Mouse (Mus musculus) layer of hippocampus, adult 9-11 months (tissue): Measurements from ENCODE around the gene Bcas3.

Source experiments
- DNase-seq: peaks from one replicate; pipeline ENCODE4 v3.0.0; 2022

The Bcas3 gene

DNA sequence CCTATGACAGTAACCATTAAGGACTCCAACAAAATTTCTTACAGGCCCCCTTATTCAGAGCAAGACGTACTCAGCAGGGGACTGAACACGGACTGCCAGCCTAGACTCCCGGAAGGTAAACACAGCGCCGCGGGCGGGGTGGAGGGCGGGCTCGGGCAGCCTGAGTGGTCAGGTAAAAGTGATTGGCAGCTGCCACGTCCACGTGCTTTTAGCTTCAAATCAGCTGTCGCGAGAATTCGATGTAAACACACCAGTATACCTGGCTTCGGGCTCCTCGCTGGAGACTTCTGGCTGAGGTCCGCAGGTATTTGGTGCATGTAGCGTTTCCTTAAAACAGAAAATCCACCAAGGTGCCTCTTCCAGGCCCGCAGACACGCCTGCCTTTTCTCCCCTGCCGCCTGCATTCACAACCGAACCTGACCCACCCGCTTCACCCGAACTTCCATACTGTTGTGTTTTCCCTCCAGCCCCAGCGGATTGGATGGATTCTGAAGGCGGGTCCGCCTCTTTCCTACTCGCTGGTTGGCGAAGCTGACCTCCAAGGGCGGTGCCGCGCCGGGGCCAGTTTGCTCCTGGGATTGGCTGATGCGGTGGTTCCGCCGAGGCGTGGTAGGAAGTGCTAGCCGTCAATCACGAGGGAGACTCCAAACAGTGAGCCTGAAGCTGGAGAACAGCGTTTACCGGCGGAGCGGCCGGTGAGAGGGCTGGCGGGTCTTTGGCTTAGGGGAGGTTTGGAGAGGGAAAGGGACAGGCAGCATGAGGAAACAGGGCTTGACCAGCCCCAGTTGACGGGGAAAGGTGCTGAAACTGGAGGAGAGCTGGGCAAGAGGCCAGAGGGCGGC lies at the start of gene Bcas3:
Bcas3 (plus strand) TSS at position 629 of the 842 bp plus-strand sequence.
- peak; percentile 99 for DNase-seq

DNA sequence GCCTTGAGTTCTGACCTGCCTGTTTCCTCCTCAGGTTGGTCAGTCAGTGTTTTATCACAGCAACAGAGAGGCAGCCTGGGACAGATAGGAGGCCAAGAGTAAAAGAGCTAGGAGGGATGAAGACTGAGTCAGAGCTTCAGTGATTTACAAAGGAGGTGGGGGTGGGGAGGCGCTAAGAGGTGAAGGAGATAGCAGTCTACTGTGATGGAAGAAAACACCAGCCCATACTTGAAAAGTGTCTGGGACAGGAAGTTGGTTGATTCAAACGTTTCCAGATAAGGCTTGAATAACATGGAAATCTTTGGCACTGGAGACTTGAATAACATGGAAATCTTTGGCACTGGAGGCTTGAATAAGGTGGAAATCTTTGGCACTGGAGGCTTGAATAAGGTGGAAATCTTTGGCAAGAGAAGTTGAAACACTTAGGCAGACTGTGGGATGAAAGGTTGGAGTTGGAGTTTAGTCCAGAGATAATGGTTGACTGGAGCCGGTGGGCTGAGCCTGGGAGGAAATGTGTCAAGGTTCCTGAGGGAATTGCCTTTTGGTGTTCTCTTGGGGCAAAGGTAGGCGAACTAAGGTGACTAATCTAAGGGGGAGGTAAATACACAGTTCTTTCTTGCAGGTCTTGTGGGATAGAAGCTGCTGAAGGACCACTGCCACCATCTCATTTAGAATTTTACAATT lies 46.2 kb upstream of the Bcas3 start:
- DNase-seq: no peak

GRCm38 (mm10) chr11:85308799-85309198 lies 44.2 kb upstream of the Bcas3 start:
- DNase-seq: no peak

GRCm38 (mm10) chr11:85310407-85310712 lies 42.6 kb upstream of the Bcas3 start:
- DNase-seq: no peak

GRCm38 (mm10) chr11:85310713-85311574 lies 42.0 kb upstream of the Bcas3 start, which contains the start of gene Ppm1d:
Gene Ppm1d (plus strand): TSS chr11:85311244.
- DNase-seq: peak; percentile 98

DNA sequence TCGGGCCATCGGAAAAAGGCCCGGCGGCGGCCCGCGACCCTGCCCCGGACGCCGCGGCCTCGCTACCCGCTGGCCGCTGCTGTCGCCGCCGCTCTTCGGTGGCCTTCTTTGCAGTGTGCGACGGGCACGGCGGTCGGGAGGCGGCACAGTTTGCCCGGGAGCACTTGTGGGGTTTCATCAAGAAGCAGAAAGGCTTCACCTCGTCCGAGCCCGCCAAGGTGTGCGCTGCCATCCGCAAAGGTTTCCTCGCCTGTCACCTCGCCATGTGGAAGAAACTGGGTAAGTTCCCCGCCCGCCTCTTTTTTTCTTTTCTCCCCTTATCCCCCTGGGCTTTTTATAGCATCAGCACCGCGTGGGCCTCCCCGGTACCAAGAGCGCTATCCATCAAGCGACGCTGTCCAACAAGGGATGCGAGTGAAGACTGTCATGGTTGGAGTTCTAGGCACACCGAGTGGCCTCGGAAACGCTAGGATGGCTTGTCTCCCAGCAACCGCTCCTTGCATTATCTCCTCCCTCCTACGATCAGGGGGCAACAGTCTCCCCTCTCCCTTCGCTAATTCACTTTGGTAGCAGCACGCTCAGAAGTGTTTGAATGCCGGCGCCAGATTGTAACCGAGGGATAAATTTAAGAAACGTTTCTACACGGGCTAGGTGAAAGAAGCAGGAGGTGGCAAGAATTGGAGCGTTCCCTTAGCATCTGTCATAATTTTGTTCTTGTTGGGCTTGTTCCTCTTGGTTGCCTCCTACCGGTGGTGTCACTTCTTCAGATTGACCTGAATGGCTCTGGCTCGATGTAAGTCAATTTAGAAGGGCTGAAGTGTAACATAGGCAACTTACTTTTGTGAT lies 41.1 kb upstream of the Bcas3 start:
- peak; percentile 23 for DNase-seq

DNA sequence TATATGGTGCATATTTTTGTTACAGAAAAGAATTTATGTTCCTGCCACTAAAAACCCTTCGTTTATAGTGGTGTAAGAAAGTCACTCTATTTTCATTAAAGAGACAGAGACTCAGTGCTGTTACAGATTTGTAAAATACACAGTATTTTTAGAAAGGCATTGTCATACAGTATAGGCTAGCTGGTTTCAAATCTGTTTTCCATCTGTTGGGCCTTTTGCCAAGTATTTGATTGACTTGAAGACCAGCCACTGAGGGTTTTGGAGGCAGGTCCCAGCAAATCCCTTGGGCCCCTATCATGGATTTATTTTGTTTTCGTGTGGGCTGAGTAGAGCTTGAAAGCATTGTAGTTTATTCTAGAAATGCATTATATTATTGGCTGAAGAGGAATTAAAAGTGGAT lies 40.1 kb upstream of the Bcas3 start:
- DNase-seq: peak; percentile 76

GRCm38 (mm10) chr11:85313361-85313760 lies 39.6 kb upstream of the Bcas3 start:
- DNase-seq: no peak

DNA sequence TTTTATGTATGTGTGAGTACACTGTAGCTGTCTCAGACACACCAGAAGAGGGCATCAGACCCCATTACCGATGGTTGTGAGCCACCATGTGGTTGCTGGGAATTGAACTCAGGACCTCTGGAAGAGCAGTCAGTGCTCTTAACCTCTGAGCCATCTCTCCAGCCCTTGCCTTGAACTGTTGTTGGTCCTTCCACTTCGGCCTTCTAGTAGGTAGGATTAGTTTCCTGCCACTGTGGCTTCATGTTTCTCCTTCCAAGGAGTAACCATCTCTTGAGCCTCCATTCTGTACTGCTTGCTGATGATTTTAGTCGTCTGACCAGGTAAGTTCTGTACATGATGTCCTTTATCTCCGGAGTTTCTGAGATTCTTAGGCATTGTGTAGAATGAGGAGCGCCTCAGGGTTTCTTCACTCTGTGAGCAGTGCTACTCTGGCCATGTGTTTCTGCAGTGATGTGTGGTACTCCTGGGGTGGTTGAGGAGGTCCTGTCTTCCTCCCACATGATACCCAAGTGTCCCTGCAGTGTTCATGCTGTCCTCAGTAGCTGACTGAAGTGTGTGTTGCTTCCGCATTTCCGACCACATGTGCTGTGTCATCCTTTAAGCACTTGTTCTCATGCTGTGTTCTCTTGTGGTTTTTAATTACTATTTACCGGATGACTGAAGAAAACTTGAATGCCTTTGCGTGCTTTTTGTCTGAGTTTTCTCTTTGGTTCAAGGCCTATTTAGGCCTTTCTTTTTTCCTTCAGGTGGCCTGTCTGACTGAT lies 29.2 kb upstream of the Bcas3 start:
- DNase-seq: peak; percentile 36

- no peak for DNase-seq
Observed at GRCm38 (mm10) chr11:85328717-85329116, 24.2 kb upstream of the Bcas3 start.

DNA sequence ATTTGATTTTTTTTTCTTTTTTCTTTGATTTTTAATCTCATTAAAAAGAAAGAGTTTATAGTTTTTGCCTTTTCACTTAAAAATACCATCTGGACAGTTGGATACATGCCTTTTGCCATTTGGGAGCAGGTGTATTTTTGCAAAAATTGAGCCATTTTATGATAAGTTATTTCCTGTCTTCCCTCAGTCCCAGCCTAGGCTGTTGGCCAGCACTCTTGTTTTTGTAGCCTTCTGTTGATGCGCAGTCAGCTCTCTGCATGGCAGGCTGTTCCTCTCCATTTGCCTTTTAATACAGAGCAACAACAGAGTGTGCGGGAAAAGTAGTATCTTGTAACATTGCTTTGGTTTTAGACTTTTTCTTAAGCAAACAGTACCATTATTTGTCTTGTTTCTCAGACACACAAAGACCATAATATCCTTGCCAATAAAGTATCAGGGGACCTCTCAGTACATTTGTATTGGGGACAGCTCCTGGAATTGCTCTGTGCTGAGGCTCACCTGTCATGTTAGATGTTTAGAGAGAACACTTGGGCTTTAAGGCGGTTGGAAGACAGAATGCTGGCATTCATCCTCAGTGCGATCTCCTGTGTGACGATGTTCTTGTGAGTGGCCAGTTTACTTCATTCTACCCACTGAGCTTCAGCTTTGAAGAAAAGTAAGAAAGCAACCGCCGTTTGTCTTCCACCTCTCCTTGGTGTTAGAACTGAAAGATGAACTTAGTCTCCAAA lies 23.6 kb upstream of the Bcas3 start:
- peak; percentile 87 for DNase-seq

GRCm38 (mm10) chr11:85334778-85335177 lies 18.2 kb upstream of the Bcas3 start:
- DNase-seq: no peak

GRCm38 (mm10) chr11:85339173-85339831 lies 13.7 kb upstream of the Bcas3 start:
- DNase-seq: no peak

GRCm38 (mm10) chr11:85340070-85340616 lies 12.8 kb upstream of the Bcas3 start:
- DNase-seq: no peak

DNA sequence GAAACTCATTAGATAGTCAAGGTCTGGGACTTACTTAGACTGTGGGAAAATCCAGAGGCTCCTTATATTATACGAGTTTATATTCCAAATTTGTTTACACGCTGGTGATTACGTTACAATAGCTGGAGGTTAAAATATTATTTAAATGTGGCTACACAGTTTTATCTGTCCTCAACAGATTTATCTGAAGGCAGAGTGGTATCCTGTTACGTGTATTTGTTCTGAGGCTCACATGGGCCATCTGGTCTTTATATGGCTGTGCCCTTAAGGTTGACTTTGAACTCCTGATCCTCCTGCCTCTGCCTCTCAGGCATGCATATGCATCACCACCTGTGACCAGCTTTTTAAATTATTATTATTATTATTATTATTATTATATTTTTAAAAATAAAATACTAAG lies 852 bp downstream of the Bcas3 start:
- DNase-seq: no peak

DNA sequence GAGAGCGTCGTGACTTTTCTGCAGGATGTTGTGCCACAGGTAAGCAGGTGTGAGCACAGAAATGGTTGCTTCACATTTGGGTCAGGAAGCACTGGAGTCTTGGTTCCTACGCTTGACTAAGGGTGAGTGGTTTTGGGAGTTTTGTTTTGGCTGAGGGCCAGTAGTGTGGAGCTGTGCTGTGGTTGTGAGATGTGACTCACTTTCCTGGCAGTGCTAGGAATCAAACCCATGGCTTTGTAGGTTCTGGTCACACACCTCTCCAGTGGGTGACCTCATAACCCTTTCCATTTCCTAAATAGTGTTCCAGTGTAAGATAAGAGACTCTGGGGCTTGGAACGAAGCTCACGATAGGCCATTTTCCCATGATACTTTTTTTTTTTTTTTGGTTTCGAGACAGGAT lies 6.7 kb downstream of the Bcas3 start:
- no peak for DNase-seq

GRCm38 (mm10) chr11:85361621-85362020 lies 8.7 kb downstream of the Bcas3 start:
- DNase-seq: no peak

DNA sequence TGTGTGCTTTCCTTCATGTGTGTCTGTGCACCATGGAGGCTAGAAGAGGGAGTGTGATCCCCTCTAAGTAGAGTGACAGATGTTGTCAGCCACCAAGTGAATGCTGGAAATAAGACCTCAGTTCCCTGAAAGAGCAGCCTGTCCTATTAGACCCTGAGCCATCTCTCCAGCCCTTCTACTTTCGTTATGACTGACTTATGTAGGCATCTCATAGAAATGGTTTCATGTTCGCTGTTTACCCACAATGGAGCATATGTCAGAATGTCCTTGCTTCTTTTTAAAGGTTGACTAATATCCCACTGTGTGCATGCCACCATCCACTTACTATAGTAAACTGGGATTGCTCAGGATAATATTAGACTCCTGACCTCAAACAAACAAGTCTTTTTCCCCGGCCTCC lies 13.2 kb downstream of the Bcas3 start:
- no peak for DNase-seq

DNA sequence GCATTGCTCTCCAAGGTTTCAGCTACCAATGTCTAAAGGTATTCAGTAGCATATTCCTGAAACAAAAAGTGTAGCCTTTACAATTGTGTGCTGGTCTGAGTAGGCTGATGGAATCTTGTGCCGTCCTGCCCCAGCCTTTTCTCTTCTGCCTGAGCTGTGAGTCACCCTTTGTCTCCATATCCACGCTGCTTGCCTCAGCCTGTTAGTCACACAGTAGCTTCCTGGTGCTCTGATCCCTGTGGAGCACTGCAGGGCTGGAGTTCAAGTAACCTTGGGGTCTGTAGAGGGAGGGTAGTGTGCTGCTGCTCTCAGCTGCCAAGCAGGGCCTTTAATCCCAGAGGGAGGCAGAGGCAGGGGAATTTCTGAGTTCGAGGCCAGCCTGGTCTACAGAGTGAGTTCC lies 14.9 kb downstream of the Bcas3 start:
- no peak for DNase-seq

DNA sequence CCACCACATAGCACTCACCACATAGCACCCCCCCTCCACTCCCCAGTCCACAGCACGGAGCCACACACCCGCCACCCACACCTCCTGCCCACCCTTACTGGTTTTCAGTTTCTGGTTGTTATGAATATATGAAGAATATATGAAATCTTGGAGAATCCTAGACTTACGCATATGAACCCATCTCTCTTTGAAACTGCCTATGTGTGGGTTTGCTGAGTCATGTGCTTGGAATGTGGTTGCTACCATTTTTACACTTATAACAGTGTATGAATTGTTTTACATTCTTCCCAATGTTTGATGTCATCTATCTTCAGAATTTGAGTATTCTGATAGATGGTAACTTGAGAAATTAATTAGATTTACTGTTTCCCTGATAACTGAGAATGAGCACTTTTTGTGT lies 26.1 kb downstream of the Bcas3 start:
- DNase-seq: no peak
